Mouse (Mus musculus): Measurements from ENCODE around the gene Rxfp1.
A peak's percentile ranks its signal among the peaks of the same experiment; 100 is the strongest.
"Not testable (repeated sequence)": the region's sequence is repeated elsewhere in the genome, so short reads cannot be mapped to it uniquely, and the experiment has no call there.

The Rxfp1 gene

GRCm38 (mm10) chr3:79737780-79738179 is at the start of gene Rxfp1:
Gene Rxfp1 (minus strand): TSS chr3:79737880.
- DNase-seq (ENCODE audit: low read depth) = no peak

DNA sequence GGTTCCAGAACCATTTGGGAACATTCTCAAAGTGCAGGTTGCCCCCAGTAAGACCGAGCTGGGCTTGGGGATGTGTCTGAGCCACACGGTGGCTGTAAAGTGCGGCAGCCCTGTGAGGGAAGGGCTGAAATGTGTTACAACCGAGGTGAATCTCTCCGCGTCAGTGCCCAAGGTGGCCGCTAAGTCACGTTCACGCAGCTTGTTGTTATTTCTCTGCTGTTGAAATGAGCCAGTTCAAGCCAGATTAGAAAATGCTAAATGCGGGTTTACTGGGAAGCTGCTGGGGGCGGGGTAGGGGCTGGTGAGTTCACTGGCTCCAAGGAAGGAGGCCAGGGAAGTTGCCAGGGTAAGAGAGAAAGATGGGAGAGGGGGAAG is 46.7 kb upstream of the Rxfp1 start:
- DNase-seq (ENCODE audit: low read depth) = no peak

GRCm38 (mm10) chr3:79783630-79784361 is 46.1 kb upstream of the Rxfp1 start:
- no peak for DNase-seq (ENCODE audit: low read depth)

DNA sequence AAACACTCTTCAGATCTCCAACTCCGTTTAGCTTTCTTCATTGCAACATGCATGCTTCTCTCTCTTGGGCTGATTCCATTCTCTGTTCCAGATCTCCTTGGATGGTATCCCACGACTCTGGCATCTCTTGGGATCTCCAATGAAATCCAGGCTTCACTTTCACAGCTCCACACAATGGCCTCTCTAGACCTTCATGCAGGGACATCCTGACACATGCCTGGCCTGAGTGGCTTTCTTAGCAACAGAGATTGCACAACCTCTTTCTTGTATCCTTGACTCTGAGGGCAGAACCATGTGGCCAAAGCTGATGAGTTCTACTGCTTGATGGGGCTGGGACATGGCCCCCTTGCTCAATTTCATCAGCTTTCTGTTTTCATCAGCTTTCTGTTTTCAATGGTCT is 35.0 kb upstream of the Rxfp1 start:
- DNase-seq (ENCODE audit: low read depth) = no peak

- no peak for DNase-seq (ENCODE audit: low read depth)
These were observed 16.1 kb upstream of the Rxfp1 start for GRCm38 (mm10) chr3:79753736-79754135.

- peak; percentile 22 for DNase-seq (ENCODE audit: low read depth)
These were observed 8.9 kb upstream of the Rxfp1 start for GRCm38 (mm10) chr3:79746585-79746984.

GRCm38 (mm10) chr3:79745101-79745500 is 7.4 kb upstream of the Rxfp1 start:
- no peak for DNase-seq (ENCODE audit: low read depth)

DNA sequence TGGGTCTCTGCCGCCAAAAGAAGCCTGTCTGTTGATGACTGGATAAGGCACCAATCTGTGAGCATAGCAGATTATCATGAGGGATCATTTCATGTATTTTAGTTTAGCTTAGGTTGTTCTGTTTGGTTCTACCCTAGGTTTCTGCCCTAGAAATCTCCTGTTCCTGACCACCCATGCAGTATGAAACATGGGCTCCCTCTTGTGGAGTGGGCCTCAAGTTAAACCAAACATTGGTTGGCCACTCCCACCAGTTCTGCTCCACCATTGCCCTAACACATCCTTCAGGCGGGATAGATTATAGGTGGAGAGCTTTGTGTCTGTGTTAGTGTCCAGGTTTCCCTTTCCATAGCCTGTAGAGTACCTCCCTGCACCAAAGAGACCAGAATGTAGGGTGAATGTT is 6.7 kb upstream of the Rxfp1 start:
- DNase-seq (ENCODE audit: low read depth) = no peak

DNA sequence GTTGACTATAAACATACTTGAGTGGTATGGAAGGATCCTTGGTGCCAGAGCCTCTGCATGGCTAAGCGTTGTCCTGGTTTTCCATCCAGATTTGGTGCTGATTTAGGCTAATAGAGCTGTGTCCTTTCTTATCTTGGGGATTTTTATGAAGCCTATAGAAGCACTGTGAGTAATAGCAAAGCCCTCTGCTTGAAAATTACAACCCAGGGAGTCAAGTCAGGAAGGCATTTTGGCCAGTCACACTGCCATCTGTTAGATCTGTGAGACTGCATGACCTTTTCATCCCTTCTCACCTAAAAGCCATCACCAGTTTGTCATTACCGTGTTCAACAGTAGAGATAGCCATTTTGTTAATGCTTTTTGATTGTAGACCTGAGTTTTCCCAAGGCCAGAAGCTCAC is 2.7 kb upstream of the Rxfp1 start:
- no peak for DNase-seq (ENCODE audit: low read depth)

GRCm38 (mm10) chr3:79738451-79738850 is 771 bp upstream of the Rxfp1 start:
- DNase-seq (ENCODE audit: low read depth) = no peak

- no peak for DNase-seq (ENCODE audit: low read depth)
These were observed 11.1 kb downstream of the Rxfp1 start for GRCm38 (mm10) chr3:79726506-79727075.

DNA sequence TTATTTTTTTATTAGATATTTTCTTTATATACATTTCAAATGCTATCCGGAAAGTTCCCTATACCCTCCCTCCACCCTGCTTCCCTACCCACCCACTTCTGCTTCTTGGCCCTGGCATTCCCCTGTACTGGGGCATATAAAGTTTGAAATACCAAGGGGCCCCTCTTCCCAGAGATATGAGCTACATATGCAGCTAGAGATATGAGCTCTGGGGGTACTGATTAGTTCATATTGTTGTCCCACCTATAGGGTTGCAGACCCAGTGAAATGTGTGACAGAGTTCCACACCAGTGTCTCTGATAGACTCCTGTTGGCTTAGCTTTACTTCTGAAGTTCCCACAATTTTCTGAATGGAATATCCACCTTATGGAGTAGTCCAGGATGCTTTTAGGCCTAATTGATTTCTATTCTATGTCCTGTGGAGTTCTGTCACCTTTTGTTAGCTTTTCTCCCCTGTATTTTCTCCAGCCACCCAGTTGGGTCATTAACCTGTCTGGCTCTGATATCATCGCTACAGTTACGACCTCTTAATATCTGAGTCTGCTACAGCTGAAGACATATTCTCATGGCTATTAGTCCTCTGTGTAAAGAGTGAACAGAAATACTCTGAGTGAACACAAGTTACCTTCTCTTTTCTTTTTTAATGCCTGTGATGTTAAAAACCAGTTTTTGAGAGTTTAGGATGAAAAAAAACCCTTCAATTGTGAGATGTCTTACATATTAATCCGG is 16.8 kb downstream of the Rxfp1 start:
- DNase-seq (ENCODE audit: low read depth) = no peak

DNA sequence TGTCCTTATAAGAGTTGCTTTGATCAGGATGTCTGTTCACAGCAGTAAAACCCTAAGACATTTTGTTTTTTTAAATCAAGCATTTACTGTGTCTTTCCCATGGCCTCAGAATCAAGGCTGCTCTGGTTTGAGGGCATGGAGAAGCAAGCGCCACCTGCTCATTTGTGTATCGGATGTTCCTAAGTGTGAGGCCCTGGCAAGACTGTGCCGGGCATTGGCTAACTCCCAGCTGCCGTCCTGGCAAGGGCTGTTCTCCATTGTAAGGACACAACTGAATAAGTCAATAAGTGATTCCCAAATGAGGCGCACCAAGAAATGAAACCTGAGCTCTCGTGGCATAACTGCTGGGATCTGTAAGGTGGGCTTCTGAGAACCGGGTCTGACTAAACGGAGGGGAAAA is 31.2 kb downstream of the Rxfp1 start:
- DNase-seq (ENCODE audit: low read depth) = no peak

DNA sequence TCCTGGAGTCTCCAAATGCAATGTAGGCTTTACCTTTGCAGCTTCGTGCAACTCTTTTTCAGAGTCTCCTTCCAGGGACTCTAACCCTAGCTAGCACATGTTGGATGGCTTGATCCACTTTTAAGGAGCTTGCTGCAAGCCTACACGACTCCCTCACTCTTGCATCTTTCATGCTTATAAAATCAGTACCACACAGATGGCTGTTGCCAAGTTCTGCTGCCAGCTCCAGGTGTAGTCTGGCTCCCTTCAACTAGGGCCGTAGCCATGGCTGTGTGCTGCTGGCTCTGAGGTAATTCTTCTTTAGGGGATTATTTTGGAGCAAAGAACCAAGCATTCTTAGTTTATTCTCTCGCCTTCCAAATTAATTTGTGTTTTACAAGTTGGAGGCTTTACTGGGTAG is 34.5 kb downstream of the Rxfp1 start:
- DNase-seq (ENCODE audit: low read depth) = no peak

DNA sequence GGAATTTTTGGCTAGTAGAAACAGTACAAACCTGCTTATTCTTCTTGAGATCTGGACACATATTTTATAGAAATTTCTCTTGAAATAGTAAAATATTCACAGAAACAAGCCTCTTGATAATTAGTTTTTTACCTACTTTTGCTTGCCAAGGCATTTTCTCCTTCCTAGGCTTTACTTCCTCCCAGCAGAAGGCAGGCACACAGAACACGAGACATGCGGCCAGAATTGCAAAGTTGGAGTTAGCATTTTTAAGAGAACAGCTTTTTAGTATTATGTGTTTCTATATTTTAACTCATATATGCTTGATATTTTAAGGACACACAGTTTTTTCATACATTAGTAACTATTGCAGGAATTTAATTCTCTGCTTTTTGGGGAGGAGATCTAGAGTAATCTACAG is 45.7 kb downstream of the Rxfp1 start:
- DNase-seq (ENCODE audit: low read depth) = no peak

- DNase-seq (ENCODE audit: low read depth) = no peak
These were observed 47.5 kb downstream of the Rxfp1 start for GRCm38 (mm10) chr3:79690111-79690651.

DNA sequence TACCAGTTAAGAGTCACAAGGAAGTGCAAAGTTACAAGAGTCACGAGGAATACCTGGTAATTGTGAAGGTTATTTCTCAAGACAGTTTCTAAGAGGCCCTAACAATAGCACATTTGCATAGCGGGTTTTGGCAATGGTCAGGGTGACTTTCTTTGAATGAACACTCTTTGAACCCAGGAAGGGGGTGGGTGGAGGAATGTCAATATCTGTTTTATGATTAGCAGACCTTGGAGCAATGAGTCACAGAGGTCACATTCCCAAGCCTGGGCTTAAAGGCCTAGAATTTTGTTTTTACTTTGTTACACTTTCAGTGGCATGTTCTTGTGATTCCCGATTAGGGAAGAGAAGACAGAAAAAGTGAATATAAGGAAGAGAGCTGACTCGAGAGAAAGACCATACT is 49.6 kb downstream of the Rxfp1 start:
- not testable (repeated sequence) for DNase-seq (ENCODE audit: low read depth)

DNA sequence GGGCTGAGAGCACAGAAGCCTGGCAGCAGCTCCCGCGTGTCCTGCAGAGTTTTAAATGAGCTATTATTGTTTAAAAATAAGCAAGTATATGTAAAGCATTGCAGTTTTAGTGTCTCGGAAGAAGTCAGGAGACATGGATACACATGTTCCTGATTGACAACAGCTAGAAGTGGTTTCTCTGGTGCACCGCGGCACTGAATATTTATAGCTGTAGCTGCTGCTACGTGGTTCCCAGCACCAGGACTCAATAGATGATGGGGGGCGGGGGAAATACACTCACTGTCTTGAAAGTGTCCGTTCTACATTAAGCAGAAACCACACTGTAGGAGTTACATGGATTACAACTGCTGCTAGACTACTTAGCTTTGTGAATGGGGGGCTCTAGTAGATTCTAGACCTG is 54.2 kb downstream of the Rxfp1 start:
- DNase-seq (ENCODE audit: low read depth) = no peak

GRCm38 (mm10) chr3:79682351-79683132 is 55.1 kb downstream of the Rxfp1 start:
- DNase-seq (ENCODE audit: low read depth) = no peak

GRCm38 (mm10) chr3:79676411-79676810 is 61.3 kb downstream of the Rxfp1 start:
- DNase-seq (ENCODE audit: low read depth) = no peak

DNA sequence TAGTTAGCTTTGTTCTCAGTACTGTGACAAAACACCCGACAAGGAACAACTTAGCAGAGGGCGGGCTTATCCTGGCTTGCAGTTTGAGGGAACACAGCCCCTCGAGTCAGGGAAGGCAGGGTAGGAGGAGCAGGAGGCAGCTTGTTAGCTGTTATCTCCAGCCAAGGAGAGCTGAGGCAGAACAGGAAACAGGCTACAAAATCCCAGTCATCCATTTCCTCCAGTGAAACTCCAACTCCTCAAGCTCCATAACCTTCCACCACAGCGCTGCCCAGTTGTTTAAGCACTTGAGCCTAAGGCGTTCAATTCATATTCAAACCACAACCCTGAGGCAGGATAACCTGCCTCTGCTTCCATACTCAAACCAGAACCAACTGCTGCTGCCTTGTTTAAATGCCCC is 63.0 kb downstream of the Rxfp1 start:
- DNase-seq (ENCODE audit: low read depth) = no peak

DNA sequence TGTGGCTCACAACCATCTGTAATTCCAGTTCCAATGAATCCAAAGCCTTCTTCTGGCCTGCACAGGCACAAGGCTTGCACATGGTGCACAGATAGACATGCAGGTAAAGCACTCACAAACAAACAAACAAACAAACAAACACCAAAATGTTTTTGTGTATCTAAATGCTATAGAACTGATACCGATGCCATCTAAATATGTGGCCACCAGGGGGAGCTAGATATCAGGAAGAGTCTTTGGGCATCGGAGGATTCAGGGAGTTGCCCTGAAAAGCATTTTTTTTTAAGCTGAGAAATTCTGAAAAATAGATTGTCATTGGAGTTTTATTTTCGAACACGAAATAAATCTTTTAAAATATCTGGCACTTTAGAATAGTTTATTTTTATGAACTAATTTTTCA is 64.6 kb downstream of the Rxfp1 start:
- DNase-seq (ENCODE audit: low read depth) = peak; percentile 76
